Mouse (Mus musculus) fibroblast of lung, adult 2 months (primary cell): ENCODE data around the gene Rnf144b.

Experiments
- DNase-seq: peaks from one replicate; pipeline ENCODE4 v3.0.0-alpha.2; 2011; ENCODE audit warnings: low read depth

Rnf144b gene

DNA sequence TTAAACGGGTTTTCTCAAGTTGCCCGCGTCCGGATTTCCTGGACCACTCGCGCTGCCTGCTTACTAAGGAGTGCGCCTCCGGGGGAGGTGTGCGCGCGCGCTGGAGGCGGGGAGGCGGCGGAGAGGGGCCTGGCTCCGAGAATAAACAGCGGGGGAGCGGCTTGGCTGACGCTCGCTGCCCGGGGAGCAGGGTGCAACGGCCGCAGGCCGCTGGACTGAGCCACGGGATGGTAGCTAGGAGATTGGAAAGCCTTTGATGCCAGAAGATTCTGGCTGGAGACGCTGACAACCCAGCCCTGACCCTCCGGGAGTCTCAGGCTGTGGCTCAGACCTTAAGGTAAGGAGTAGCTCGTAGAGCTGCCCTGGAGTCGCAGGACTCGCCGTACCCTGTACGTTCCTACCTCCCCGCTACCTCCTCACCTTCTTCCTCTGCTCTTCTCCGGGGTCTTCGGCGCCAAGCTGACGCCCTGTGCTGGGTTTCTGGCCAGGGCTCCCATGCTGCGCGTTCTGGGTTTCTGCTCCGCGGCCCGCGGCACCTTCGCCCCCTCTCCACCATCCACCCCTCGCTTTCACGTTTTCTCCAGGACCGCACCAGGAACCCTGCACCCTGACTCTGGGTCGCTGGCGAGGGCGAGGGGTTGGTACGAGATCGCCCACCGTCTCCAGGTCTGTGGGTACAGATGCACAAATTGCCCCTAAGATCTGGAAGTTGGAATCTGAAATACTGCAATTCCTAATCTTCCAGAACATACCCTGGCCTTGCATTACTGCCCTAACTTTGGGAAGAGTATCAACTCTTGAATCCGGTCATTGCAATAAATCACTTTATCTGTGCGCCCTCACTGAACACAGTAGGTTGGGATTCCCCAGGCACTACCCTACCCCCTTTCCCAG lies at the start of gene Rnf144b:
TSS of gene Rnf144b (plus strand) at position 120 of the 894 bp plus-strand sequence.
- DNase-seq, result no peak

DNA sequence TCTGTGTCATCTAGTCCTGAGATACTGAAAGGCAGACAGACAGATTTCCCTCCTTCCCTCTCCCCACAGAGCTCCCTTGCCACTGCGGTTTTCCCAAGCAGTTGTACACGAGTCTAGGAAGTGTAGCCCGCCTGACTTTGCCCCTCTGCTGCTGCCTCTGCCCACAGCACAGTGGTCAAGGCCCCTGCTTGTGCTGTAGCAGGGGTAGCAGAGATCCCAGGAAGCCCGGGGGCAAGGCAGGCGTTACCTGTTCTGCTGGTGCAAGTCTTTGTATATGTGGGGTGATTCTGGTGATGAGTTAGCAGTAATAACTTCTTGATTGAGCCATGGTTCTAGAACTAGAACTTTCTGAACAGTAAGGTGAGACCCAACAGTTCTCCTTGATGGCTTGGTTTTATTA lies 46.3 kb upstream of the Rnf144b start:
- DNase-seq, result no peak

DNA sequence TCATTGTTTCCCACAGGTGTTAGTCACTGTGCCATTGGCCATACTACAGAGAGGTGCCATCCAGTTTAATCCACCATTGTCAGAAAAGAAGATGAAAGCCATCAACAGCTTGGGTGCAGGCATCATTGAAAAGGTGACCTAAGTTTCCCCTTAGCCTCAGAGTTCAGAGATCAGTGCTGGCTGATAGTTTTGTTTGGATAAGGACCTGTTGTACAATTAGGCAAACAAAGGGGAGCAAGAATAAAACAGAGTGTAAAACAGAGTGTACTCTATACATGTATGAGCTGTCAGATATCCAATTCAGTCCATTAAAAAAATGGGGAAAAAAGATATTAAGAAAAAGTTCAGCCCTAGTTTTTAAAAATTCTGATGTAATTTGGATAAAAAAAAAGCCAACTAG lies 45.1 kb upstream of the Rnf144b start:
- DNase-seq, result no peak

DNA sequence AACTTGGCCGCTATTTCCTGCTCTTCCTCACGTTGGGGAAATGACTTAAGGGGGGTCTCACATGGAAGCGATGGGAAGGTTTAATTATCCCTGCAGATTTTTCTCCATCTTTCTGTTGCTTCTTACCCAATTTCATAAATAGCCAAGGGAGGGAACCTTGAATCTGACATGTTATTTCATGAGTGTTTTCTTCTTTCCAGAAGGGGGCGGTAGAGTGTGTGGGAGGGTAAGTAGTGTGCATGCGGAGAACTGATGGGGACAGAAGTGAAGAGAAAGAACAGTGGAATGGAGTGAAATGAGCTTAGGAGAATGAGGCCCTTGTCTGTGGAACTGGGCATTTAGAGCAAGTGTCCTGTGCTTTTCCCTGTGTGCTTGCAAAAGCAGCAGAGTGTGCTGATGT lies 43.7 kb upstream of the Rnf144b start:
- no peak for DNase-seq

DNA sequence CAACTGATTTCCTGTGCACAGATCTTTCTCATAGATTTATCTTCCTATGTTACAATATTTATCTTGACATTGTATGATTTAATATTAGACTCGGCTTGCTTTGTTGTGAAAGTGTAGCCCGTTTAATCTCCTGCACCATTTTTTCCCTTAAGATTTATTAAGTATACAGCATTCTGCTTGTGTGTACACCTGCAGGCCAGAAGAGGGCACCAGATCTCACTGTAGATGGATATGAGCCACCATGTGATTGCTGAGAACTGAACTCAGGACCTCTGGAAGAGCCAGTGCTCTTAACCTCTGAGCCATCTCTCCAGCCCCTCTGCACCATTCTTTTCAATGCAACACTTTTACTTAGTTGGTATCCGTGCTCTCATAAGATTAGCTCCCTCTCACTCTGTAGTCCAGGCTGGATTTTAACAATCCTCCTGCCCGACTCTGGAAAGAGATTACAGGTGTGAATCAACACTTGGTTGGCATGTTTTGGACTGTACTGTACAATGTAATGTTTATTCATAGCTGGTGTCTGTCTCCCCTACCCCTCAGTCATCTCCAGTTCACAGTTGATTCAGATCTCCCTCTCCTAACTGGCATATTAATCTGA lies 41.5 kb upstream of the Rnf144b start:
- no peak for DNase-seq

DNA sequence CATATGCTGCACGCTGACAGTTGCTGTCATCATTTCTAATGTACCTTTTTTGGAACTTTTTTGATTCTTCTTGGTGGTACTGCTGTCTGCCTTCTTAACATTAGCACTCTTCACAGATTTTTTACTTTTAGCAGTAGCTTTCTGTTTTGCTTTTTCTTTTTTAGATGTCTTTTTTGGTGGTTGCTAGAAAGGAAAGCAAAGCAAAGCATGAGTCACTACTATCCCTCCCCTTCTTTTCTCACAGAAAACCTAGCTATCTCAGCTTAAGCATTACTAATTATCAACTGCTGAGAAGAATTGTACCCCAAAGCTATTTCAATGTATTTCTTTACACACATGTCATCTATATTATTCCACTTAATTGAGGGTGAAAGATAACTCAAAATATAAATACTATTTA lies 34.0 kb upstream of the Rnf144b start:
- no peak for DNase-seq

DNA sequence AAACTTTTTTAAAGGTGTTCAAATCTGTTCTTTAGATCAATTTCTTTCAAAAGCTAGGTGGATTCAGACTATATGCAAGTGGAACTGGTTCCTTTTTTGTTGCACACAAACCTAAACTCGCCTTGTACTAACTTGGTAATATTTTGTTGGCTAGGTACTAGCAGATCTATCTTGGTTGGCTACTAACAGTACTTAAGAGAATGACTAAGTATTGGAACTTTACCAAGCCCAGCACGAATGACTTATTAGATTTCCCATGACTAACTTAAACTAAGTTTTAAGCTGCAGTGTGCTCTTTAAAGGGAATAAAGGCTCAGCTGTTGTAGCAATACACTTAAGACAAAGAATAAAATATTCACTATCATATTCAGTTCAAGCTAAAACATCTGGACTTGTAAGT lies 33.2 kb upstream of the Rnf144b start:
- peak; percentile 40 for DNase-seq

DNA sequence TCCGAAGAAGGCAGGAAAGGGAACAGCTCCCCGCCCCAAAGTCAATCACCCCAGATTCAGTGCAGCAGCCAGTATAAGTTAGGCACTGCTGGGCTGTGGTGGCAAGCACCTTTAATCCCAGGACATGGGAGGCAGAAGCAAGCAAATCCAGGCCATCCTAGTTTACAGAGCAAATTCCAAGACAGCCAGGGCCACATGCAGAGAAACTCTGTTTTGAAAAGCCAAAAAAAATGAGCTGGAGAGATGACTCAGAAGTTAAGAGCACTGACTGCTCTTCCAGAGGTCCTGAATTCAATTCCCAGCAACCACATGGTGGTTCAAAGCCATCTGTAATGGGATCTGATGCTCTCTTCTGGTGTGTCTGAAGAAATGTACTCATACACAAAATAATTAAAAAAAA lies 28.7 kb upstream of the Rnf144b start:
- no peak for DNase-seq

DNA sequence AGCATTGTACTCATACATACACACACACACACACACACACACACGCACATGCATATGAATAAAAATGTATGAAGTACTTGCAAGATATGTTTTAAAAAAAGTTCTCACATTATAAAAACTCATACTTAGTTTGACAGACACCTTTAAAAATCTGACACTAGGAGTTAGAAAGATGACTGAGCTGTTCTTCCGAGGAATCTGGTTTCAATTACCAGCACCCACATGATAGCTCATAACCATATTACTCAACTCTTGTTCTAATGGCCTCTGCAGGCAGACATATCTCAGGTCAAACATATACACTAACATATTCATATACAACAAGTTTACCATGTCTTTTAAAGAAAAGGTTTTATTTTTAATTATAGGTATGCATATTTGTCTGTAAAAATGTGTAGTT lies 25.9 kb upstream of the Rnf144b start:
- DNase-seq, result no peak

DNA sequence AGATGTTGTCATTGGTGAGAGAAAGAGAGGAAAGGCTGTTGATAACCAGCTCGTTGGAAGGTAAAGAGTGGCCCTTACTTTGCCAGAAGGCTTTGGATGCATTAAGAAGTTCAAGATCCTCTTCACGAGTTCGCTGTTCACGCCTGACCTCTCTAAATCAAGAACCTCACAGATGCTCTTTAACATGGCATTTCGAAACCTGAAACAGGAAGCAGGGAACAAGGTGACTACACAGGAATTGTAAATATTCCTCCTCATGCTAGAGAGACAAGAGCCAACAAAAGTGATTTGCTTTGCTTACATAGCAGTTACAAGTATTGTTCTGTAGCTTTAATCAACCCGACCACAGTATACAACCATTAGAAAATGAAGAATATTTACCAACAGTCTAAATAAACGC lies 23.2 kb upstream of the Rnf144b start:
- DNase-seq, result no peak

DNA sequence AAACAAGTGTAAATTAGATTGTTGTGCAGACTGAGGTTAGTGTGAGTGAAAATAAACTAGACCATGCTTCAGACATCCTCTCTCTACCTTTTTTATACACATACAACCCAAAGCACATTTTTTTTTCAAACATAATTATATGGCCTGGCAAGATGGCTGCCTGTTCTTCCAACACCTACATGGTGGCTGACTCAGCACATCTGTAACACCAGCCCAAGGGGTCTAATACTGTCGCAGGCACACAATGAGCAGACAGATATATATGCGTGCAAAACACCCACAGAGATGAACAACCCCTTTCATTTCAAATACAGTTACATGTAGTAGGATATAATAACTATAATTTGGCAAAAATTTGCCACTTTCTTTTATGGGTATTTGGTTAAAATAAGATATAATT lies 21.9 kb upstream of the Rnf144b start:
- DNase-seq, result no peak

DNA sequence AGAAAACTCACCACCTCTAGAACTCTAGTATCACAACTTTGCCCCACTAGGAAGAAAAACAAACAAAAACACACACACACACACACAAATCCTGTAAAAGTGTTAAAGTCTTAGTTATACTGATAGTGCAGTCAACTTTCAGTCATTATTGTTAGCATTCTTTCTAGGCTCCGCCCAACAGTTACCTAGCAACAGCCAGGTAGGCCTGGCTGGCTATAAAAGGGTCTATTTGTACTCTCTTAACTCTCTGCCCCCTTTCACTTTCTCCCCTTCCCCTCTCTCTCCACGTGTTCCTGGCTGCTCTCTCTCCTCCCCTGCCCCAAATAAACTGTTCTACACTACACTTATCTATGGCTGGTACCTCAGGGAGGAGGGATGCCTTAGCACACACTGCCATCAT lies 18.3 kb upstream of the Rnf144b start:
- no peak for DNase-seq

DNA sequence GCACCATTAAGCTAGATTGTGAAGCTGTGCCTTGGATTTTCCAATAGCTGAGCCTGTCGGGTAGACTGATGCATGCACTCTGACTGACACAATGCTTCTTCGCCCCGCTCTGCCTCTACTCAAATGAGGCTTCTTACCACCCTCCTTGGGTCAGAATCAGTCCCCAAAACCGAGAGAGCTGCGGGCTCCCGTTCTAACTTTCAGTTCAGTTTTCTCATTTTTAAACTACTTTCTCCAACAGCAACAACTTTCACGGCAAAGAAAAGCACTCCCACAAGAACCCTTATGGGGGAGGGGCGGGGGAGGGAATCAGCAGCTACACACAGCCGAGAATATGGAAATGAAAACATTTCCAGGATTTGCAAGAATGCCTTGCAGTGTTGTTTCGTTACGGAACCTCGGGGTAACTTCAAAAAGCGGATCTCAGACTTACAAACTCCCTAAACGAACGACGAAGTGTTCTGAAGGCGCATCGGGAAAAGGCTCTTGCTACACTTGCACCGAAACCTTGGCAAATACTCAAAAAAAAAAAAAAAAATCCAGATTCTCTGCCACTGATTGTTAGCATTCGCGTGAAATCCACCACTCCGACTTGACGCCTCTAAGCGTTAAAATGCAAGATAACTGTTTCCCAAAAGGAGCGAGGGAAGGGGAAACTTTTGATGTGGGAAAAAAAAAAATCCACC lies 17.5 kb upstream of the Rnf144b start:
- no peak for DNase-seq

DNA sequence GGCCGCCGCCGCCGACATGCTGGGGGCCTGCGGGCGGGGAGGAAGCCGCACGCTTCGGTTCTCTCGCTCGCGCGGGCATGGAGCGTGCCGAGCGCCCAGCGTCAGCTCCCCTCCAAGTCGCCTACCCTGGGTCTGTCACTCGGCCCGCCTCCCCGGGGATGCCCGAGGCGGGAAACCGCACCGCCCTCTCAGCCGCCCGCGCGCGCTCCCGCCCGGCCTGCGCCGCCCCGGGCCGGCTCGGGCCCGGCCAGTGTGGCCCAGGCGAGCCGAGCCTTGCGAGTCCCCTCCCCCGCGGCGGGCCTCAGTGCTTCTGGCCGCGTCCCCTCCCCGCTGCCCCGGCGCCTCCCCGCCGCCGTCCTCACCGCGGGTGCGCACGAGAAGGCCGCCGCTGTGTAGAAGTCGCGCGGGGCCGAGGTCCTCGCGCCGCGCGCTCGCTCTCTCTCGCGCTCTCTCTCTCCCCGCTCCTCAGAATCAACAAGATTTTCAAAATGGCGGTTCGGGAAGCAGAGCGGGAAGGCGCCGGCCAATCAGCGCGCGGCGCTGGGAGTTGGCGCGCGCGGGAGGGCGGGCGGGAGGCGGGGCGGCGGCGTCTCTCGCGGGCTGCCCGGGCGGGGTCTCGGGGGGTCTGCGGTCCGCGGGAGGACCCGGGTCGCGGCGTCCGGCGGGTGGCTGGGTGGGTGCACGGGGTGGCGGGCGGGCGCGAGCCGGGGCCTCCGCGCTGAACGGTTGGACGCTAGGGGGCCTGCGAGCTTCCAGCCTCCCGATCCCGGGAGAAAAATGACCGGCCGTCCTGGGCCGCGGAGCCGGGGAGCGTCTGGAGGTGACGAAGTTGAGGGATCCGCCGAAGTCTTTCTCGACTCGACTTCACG lies 16.5 kb upstream of the Rnf144b start, which contains the start of gene Dek:
TSS of gene Dek (minus strand) at position 491 of the 869 bp plus-strand sequence.
- DNase-seq, result no peak

DNA sequence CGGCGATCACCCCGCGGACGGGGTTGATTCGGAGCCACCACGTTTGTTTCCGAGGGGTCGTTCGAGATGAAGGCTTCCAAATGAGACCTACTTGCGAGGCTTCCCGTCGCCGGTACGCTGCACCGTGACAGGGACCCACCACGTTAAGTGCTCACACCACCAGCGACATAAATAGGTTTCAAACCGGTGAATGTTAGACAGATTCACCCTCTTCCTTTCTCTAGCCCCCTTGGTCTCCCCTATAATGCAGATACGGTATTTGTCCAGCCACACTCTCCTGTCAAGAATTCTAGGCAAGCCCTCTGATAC lies 15.9 kb upstream of the Rnf144b start:
- DNase-seq, result no peak

DNA sequence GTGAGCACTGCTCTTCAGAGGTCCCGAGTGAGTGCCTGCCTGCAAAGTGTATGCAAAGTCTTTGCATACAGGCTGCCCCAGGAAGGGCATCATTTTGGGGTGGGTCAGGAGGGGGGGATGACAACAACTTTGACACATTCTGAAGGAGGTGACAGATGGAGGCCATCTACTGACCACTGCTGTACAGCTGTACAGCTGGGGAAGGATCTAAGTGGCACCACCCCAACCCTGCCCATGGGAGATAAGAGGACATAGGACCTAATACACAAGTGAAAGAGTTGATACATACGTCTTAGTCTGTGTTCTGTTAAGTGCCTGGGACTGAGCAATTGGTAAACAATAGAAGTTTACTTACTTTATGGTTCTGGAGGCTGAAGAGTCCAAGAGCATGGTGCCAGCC lies 13.2 kb upstream of the Rnf144b start:
- no peak for DNase-seq

DNA sequence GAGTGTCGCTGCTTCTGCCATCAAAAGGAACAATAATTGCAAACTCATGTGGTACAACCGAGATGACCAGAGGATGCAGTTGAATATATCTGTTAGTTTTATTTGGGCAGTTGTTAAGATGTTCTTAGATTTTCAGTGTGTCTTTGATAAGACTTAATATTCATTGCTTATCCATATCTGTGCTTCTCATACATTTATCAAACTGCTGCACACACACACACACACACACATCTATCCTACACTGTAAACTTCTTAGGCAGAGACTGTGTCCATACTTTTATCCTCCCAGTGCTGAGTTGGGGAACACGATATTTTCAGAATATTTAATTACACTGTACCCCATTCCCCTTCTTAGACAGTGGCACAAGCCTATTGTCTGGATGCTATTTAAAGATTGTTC lies 11.3 kb upstream of the Rnf144b start:
- no peak for DNase-seq

DNA sequence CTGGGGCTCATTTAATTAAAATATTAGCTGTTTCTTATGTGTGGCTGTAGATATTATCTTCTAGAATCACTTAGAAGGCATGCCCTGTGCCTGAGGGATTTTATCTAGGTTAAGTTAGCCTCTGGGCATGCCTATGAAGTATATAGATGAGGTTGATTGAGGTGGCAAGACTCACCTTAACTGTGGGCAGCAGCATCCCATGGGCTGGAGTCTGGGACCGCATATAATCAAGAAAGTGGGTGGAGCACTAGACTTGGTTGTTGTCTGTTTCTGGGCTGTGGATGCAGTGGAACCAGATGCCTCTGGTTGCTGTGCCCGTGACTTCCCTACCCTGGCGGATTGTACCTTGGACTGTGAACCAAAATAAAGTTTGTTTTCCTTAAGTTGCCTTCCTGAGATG lies 10.4 kb upstream of the Rnf144b start:
- no peak for DNase-seq

DNA sequence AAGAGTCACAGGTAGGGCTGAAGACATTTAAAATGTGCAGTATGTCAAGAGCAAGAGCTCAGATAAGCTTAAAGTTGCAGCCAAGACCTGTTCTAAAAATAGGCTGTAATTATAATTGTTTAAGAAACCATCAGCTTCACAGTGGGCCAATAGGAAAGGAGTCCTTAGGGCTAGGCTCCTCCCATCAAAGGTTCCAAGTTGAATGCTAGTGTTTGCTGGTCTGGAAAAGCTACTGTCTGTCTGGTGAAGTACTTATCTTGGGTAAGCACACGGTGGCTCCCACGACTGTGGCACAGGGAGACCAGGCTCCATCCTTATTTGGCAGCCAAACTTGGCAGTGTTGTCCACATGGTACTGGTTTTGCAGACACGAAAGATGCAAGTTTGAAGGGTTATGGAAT lies 9.5 kb upstream of the Rnf144b start:
- DNase-seq, result no peak

DNA sequence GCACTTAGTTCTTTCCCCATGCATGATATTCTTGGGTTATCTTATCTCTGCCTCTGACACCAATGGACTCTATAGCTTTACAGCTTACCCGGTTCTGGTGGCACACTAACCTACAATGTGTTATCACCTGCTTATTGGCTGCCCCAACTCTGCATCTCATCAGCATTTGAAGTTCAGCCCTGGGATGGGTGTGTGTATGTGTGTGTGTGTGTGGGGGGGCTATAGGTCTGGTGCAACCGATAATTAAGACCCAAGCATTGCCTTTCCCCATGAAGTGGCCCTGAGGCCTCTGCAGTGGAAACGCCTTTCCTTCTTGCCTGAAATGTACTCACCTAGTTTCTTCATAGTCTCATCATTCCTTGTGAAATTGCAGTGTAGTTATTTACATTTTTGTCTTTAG lies 6.5 kb upstream of the Rnf144b start:
- no peak for DNase-seq

DNA sequence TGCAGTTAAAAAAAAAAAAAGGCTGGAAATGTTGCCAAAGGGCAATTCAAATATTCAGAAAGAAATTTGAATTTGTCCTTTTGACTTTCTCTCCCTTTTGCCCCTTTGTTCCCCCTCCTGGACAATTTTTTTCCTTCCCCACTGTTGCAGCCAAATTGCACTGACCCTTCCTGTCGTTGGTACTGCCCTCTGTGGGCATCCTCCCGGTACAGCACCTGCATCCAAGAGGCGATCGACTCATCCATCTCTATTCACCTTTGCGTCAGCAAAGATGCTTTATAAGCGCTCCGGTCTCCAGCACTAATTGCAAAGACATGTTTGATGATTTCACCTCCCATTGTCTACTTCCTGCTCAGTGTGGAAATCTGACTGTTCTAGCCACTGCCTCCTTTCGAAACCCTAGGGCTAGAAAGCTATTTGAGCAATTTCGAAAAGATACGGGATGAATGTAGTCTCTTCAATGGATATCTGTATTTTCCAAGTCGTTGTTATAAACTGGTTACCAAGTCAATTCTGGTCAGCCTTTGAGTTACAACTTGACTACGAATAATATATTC lies 1.0 kb upstream of the Rnf144b start:
- DNase-seq, result no peak

DNA sequence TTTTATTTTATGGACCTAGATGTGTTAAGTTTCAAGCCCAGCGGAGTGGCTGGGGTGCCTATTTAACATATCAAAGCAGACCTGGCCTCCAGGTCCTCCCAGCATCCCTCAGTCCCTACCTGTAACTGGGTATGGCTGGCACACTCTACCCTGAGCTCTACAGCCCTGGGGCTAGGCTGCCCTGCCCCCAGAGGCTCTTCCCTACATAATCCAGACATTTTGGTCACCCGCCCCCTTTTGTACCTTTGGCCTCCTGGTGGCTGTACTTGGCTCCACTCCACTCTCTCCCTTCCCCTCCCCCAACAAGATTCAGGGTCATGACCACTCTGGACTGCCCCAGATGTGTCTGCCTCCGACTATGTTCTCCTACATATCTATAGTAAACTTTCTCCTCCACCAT lies 2.0 kb downstream of the Rnf144b start:
- DNase-seq, result no peak
